Mouse (Mus musculus): ENCODE data around the gene Slc39a8.
A peak's percentile ranks its signal among the peaks of the same experiment; 100 is the strongest.

The Slc39a8 gene

DNA sequence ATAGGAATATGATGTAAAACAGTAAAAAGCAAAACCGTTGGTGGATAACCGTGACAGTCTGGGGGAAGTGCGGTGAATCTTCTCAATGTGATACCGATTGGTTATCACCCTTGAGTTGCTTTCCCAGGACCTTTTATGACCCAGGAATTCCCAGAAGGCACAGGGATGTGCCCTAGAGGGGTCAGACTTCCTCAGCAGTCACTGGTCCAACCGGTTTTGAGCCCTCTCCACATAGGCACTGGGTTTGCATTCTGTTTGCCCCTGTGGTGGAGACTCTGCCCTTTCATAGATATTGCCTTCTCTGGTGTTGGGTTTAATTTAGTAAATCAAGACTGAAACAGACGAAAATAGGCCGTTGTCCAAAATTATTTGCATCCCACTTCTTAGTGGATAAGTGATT is 20.8 kb downstream of the Slc39a8 start:
- no peak for DNase-seq (ENCODE audit: low read depth, low spot score)

DNA sequence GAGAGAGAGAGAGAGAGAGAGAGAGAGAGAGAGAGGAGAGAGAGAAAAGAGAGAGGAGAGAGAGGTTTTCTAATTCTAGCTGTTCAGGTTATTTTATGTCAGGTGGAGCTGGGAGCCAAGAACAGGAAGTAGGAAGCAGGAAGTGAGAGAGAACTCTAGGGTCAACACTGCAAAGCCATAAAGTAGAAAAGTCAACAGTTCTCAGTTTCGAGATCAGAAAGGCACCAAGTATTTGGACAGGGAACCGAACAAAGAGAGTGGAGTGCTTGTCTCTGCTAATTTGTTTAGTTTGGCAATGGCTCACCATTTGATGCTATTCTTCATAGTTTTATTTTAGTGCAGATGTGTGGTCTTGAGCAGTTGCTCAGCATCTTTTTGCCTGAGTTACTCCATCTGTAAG is 26.5 kb downstream of the Slc39a8 start:
- DNase-seq (ENCODE audit: low read depth, low spot score) = no peak

- DNase-seq (ENCODE audit: low read depth, low spot score) = peak; percentile 33
These were observed 28.7 kb downstream of the Slc39a8 start for GRCm38 (mm10) chr3:135853604-135854297.

GRCm38 (mm10) chr3:135854298-135854984 is 29.4 kb downstream of the Slc39a8 start:
- no peak for DNase-seq (ENCODE audit: low read depth, low spot score)

DNA sequence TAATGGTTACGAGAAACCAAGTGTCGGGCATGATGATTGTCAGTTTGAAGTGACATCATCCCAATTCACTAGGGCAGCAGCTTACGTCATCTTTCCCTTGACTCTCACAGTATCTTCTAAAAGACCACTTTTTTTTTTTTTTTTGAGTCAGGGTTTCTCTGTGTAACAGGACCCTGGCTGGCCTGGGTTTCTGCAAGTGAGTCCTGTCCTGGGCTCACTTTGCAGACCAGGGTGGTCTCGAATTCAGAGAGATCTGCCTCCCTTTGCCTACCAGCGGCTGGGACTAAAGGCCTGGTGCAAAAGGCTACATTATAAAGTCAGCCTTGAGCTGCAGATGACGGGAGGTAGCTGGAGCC is 29.9 kb downstream of the Slc39a8 start:
- no peak for DNase-seq (ENCODE audit: low read depth, low spot score)

DNA sequence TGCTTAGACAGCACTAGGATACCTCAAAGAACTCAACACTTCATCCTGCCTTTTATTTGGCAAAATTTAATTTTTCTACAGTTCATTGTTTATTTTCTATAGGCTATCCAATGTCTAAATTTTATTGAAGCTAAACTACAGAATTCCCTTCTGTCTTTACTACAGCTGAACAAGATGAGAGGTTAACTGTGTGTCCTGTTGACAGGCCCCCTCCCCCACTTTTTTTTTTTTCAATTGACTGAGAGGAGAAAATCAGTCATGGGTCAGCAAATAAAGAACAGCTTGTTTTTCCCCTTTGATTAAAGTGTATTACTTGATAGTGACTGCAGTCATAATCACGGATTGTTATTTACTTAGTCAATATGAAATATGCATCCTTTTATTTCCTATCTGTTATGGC is 31.2 kb downstream of the Slc39a8 start:
- no peak for DNase-seq (ENCODE audit: low read depth, low spot score)

- DNase-seq (ENCODE audit: low read depth, low spot score) = no peak
These were observed 32.1 kb downstream of the Slc39a8 start for GRCm38 (mm10) chr3:135857134-135857533.

GRCm38 (mm10) chr3:135859431-135859830 is 34.4 kb downstream of the Slc39a8 start:
- DNase-seq (ENCODE audit: low read depth, low spot score) = no peak

GRCm38 (mm10) chr3:135862804-135863203 is 37.7 kb downstream of the Slc39a8 start:
- peak; percentile 61 for DNase-seq (ENCODE audit: low read depth, low spot score)

GRCm38 (mm10) chr3:135869041-135869440 is 44.0 kb downstream of the Slc39a8 start:
- DNase-seq (ENCODE audit: low read depth, low spot score) = no peak

DNA sequence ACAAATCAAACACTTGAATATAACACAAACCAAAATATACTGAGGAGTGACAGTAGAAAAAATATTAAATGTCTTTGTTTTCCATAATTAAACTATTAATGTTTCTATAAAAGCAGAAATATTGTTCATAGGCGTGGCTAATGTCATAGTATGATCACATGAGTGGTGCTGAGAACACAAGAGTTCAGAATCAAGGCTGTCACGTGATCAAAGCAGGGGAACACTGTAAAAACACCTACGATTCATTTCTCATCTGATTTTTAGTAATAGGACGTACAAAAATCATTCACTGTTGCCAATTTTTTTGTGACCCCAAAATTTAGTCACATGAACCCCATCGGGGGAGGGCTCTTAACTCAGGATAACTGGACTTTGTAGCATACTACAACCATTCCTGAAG is 47.2 kb downstream of the Slc39a8 start:
- no peak for DNase-seq (ENCODE audit: low read depth, low spot score)

GRCm38 (mm10) chr3:135873596-135873995 is 48.5 kb downstream of the Slc39a8 start:
- DNase-seq (ENCODE audit: low read depth, low spot score) = no peak

GRCm38 (mm10) chr3:135878048-135878447 is 53.0 kb downstream of the Slc39a8 start:
- no peak for DNase-seq (ENCODE audit: low read depth, low spot score)

- DNase-seq (ENCODE audit: low read depth, low spot score) = no peak
These were observed 61.0 kb downstream of the Slc39a8 start for GRCm38 (mm10) chr3:135885927-135886658.

DNA sequence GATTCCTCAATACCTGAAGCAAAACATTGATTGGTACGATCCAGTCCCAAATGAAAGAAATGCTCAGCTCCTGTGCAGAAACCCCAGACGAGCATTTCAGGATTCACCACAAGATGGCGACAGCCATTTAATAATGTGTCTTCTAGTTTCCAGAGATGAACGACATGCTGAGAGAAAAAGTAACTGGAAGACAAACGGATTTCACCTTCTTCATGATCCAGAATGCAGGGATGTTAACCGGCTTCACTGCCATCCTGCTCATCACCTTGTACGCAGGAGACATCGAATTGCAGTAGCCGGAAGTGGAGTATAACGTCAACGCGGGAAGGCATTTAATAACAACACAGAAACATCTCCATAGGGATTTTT is 61.6 kb downstream of the Slc39a8 start:
- peak; percentile 62 for DNase-seq (ENCODE audit: low read depth, low spot score)

GRCm38 (mm10) chr3:135887033-135887855 is 62.2 kb downstream of the Slc39a8 start:
- DNase-seq (ENCODE audit: low read depth, low spot score) = no peak

DNA sequence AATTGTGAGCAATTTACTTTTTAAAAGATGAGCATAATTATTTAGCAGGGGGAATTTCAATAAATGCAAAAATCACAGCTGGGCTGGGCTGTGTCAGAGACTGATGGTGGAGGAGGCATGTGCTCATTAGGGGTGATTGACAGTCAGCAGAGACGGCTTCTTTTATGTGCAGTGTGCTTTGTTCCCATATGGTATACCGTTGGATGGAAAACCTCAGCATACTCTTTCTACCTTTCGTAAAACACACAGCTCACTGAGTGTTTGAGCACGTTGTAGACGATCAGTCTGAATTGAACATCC is 62.7 kb downstream of the Slc39a8 start:
- DNase-seq (ENCODE audit: low read depth, low spot score) = no peak

DNA sequence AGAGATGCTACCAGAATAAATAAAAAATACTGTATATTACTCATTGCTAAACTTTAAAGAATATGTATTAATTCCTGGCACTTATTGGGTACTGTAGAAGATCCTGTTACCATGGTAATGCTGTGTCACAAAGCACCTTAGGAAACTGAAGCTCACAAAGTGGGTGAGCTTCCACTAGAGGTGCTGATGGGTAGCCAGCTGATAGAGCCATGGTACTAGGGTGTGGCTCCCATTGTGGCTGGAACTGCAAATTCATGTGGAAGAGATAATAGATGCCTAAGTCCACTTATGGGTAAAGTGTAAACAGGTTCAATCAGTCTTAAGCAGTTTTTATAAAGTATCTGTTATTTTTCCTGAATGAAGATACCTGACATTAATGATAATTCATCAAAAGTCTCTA is 64.3 kb downstream of the Slc39a8 start:
- DNase-seq (ENCODE audit: low read depth, low spot score) = no peak

- DNase-seq (ENCODE audit: low read depth, low spot score) = peak; percentile 45
These were observed 78.3 kb downstream of the Slc39a8 start for GRCm38 (mm10) chr3:135903366-135903765.

GRCm38 (mm10) chr3:135904881-135905280 is 79.8 kb downstream of the Slc39a8 start:
- DNase-seq (ENCODE audit: low read depth, low spot score) = no peak

DNA sequence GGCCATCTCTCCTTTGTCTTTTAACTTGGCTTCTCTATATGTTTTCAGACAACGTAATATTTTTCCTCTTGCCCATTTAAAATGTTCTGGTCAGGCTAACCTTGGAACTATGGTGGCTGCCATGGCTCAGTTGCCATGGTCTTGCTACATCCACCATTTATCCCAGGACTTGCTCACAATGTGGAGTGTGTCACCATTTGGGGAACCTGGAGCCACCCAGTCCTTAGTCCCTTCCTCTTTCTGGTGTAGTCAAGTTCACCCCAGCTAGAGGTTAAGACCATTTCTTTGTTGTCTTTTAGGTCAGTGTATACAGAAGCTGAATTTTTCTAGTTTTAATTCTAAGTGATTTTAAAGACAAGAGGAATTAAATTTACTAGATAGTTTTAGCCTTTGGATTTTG is 80.7 kb downstream of the Slc39a8 start:
- no peak for DNase-seq (ENCODE audit: low read depth, low spot score)

GRCm38 (mm10) chr3:135907028-135907427 is 81.9 kb downstream of the Slc39a8 start:
- no peak for DNase-seq (ENCODE audit: low read depth, low spot score)

All from ES-CJ7 (cell line).